Mouse (Mus musculus) frontal cortex, postnatal 14 days (tissue): Measurements from ENCODE around the gene Nts.
"Not testable (repeated sequence)": the region's sequence is repeated elsewhere in the genome, so short reads cannot be mapped to it uniquely, and the experiment has no call there.

Experiments
- DNase-seq, 2 experiments: peaks; one replicate each; pipeline ENCODE4 v3.0.0; 2022; ENCODE audit warnings: low spot score in 2 of 2

The Nts gene

GRCm38 (mm10) chr10:102490386-102490785 is at the start of gene Nts:
Gene Nts, minus strand, starts transcription at chr10:102490486.
- no peak for DNase-seq

- DNase-seq = no peak
Observed at GRCm38 (mm10) chr10:102527901-102528300, 37.6 kb upstream of the Nts start.

DNA sequence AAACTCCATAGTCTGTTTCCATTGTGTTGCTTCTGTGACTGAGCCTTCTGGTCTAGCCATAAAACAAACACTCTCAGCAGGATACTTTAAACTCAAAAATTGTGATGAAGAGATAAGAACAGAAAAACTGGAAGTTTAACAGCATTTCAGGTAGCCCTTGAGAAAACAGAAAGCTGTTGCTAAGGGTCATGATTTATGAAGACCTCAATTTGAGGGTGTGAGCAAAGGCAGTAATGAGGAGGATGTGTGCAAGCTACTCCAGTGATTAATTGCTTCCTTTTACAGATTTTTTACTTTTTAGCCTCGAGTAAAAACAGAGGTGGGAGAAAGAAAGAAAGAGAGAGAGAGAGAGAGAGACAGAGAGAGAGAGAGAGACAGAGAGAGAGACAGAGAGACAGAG is 23.9 kb upstream of the Nts start:
- no peak for DNase-seq

DNA sequence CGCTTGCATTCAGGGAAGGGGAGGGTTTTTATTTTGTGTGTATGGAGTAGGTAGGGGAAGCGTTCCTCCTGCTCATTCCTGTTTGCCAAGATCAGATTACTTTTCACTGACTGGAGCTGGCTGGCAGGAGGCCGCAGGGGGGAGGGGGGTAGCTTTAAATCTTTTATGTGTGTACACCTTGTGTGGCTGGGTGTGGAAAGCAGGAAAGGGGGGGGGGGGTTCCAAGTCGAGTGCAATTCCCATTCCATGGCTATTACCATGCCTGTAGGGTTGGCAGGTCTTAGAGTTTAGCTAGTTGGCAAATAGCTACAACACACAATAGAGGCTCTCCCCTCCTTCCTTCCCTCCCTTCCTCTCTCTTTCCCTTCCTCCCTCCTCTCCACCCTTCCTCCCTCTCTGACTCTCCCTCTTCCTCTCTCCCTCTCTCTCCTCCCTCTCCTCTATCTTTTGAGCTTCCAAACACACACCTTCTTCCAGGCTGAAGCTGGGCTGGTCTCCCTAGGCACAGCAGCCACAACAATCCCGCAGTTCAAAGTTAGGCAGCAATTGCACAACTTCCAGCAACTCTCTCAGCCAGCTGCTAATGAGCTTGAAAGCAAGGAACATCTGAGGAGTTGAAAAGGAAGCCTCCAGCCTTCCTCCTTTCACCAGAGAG is 21.6 kb upstream of the Nts start, which contains the start of gene Rassf9:
TSS of gene Rassf9 (plus strand) at position 416 of the 655 bp plus-strand sequence.
- no peak for DNase-seq

DNA sequence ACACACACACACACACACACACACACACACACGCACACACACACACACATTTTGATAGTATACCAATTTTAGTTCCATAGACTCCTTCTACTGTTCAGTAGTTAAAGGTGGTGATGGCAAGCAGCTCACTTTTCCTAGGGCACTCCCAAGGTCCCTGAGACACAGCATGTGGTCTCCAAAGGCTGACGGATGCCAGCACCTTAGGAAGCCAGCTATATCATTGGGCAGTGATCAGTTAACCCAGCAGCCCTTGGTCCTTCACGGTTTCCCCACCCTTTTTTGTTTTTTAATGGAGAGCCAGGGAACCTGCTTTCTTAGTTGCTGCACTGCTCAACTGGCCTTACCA is 21.1 kb upstream of the Nts start:
- DNase-seq = no peak

DNA sequence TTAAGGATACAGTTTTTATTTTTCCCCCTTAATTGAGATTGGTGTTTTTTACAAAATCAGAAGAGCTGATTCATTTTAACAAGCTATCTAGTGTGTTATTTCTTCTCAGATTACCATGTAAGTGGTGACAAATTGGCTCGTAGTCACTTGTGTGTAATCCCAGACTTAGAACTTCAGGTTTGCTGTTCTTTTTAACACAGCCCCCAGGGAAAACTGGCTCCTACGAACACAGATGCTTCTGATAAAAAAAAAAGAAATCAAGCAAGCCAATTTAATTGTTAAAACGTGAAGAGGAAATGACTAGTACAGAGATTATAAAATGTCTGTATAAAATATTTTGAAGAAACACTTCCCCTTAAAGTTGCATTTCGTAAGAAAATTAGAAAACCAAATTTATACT is 17.1 kb upstream of the Nts start:
- DNase-seq = no peak

GRCm38 (mm10) chr10:102498754-102499153 is 8.5 kb upstream of the Nts start:
- no peak for DNase-seq

- peak in 1 of 2 experiments; percentile 58 for DNase-seq
Observed at GRCm38 (mm10) chr10:102491792-102492191, 1.5 kb upstream of the Nts start.

- DNase-seq = no peak
Observed at GRCm38 (mm10) chr10:102469412-102469811, 20.9 kb downstream of the Nts start.

GRCm38 (mm10) chr10:102451756-102452155 is 38.5 kb downstream of the Nts start:
- peak in 1 of 2 experiments; percentile 39 for DNase-seq

GRCm38 (mm10) chr10:102449449-102449848 is 40.8 kb downstream of the Nts start:
- peak in 1 of 2 experiments; percentile 20 for DNase-seq

DNA sequence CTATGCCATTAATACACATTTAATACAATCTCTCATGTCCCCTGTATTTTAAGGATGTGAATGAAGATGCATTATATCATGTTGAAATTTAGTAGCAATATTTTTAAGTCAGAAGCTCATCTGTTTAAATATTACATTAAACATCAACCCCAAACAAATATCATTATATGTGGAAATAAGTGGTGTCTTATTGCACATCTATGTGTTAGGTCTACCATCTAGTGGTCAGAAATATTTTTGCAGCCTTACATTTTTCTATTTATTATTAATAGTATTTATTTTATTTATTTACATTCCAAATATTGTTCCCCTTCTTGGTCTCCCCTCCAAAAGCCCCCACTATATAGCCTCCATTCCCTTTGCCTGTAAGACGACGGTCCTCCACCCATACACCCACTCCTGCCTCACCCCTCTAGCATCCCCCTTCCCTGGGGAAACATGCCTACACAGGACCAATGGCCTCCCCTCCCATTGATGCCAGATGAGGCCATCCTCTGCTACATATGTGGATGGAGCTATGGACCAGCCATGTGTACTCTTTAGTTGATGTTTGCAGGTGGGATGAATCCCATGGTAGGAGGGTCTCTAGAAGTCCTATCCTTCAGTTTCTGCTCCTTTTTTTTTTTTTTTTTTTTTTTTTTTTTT is 45.3 kb downstream of the Nts start:
- no peak for DNase-seq

- not testable (repeated sequence) for DNase-seq
Observed at GRCm38 (mm10) chr10:102435467-102435866, 54.8 kb downstream of the Nts start.

GRCm38 (mm10) chr10:102435048-102435447 is 55.2 kb downstream of the Nts start:
- peak in 1 of 2 experiments; percentile 13 for DNase-seq
